Mouse (Mus musculus): ENCODE data around the gene Rcsd1. TPM values are rescaled to one million over a fixed set of nuclear protein-coding genes. Genes with fewer than 3 reads are reported as not detected.

The Rcsd1 gene
- total RNA-seq (2017) = 85.7 to 143 TPM (median 87.9 TPM) in 3 replicates

DNA sequence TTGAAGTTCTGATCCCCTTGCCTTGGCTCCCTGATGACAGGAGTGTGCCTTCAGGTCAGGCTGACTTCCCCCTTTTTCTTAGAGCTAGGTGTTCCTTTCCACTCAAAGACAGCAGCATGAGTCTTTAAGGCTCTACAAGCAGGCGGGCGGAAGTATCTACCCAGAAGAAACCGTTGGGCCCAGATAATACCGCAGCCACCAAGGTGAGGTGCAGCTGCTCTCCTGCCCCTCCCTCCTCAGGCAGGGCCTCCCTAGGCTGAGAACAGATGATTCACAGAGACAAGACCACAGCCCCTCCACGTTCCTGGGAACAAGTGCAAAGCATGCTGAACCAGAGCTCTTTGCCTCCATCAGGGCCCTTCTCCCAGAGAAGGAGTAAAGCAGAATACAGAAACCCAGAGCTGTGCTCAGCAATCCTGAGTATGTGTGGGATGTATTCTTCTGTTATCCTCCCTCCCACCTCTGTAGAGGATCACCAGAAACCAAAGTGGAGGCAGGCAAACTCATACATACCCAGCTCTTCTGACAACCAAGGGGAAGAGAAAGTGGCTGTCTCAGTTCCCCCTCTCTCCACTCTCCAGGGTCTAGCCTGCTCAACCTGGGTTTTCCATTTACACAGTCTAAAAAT lies at the start of gene Rcsd1:
TSS of gene Rcsd1 (minus strand) at position 129 of the 628 bp plus-strand sequence.
- no peak; the same call in 1 of the 2 replicates for ATAC-seq (replicated peaks; ENCODE audit: insufficient number of reproducible peaks, low FRiP score, low TSS enrichment, poor library complexity, severe bottlenecking)

DNA sequence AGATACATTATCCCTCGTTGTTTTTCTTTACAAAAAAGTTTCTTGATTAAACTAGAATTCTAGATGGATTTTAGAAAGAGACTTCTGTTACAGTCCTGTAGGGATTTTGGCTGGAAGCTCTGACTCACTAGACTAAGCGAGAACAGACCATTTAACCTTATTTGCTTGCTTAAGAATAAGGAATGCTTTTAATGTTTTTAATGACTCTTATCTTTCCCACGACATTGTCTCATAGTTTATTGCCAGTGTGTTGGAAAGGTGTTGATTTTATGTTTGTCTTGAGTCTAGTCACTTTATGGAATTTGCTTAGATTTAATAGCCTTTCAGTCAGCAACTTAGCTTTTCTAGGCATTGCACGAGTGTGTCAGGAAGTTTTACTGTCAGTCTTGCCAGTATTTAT lies 45.6 kb upstream of the Rcsd1 start:
- no peak for ATAC-seq (replicated peaks; ENCODE audit: insufficient number of reproducible peaks, low FRiP score, low TSS enrichment, poor library complexity, severe bottlenecking)

DNA sequence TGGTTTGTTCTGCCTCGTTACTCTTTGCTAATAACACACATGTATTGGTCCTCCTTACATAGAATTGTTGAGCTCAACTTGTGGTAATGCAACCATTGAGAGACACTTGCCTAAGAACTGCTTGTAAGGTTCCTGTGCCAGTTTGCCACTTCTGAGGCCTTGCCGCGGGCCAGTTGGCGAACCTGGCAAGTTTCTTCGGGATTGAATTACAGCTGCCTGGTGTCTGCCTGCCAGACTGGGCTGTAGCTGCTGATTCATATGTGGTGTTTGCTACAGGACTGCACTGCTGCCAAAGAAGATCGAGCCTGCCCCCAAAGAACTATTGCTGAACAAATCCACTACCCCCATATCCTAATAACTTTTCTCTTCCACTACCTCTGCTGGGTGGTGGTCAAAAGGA lies 44.6 kb upstream of the Rcsd1 start:
- no peak for ATAC-seq (replicated peaks; ENCODE audit: insufficient number of reproducible peaks, low FRiP score, low TSS enrichment, poor library complexity, severe bottlenecking)

DNA sequence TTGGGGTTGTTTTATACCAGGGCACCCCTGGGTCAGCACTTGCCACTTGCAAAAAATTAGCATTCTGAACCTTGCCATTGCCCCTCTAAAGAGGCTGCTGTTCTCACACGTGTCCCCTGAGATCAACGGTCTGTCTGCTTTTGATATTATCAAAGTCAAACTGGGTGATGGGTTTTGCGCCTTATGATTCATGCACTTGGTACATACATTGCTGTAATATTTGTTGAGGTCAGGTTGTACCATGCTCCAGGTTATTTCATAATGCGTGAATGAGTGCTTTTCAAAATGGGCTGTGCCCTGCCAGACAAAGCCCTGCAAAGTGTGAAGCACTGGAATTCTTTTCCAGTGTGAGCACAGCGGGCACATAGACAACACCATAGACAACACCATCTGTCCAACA lies 42.3 kb upstream of the Rcsd1 start:
- no peak for ATAC-seq (replicated peaks; ENCODE audit: insufficient number of reproducible peaks, low FRiP score, low TSS enrichment, poor library complexity, severe bottlenecking)

DNA sequence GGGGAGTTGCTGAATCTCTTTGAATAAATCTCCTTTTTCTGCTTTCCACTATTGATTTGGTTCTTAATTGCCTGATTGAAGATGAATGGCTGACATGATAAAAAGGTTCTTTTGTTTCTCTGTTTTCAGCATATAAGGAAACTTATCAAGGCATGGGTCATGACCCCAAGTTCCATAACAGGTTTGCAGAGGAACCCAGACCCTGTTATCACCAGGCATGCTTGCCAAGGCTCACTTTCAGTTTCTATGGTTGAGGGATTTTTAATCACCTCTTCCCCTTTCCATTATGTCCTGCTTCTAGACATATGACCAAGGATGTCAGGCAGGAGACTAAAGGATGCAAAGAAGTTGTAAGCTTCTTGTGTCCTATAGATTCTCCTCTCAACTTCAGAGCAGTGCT lies 41.6 kb upstream of the Rcsd1 start:
- no peak for ATAC-seq (replicated peaks; ENCODE audit: insufficient number of reproducible peaks, low FRiP score, low TSS enrichment, poor library complexity, severe bottlenecking)

DNA sequence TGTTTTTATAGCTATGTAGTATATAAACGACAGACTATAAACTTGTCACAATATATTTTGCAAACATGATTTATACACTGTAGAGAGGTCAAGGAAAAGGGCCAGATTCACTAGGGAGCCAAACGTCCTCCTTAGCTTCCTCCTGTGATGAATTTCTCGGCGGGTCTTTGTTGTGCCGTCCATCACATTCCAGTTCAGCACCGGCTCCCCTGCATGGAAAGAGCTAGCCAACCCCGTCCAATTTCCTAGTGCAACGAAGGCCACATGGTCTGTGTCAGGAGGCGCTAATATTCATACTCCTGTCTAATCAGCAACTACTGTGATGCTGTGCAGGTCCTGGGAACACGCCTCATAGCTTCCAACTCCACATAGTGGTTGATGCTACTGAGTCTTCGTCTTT lies 38.5 kb upstream of the Rcsd1 start:
- no peak for ATAC-seq (replicated peaks; ENCODE audit: insufficient number of reproducible peaks, low FRiP score, low TSS enrichment, poor library complexity, severe bottlenecking)

DNA sequence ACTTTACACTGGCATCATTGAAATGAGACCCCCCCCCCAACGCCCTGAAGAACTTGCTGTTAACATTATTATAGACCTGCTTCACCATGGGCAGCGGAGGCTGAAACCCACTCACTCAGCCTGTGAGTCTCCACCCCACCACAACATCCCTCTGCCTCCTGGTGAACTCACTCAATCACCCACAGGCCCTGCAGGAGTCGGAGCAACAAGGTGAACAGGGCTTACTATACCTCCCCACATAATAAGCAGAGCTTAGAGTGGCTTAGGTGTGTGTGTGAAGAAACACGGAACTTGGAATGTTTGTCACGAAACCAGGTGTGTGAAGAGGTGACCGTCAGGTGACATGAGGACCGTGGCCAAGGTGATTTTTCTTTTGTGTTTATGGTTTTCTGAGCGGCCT lies 32.4 kb upstream of the Rcsd1 start:
- no peak for ATAC-seq (replicated peaks; ENCODE audit: insufficient number of reproducible peaks, low FRiP score, low TSS enrichment, poor library complexity, severe bottlenecking)

DNA sequence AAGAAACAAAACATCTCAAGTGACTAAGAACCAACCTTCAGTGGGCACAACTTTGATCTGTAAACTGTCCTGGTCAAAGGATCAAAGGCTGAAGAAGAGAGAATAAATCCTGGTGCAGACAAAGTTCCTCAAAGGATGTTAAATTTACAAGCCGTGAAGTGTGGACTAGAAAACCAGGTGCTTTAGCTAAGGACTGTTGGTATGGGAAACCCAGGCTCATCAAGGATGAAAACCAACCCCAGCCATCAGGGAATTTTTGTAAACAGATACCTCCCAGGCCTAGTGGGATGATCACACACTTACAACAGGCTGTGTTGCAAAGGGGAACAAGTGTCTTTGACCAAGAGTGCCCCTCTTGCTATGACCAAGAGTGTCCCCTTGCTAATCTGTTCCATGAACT lies 29.4 kb upstream of the Rcsd1 start:
- ATAC-seq (replicated peaks; ENCODE audit: insufficient number of reproducible peaks, low FRiP score, low TSS enrichment, poor library complexity, severe bottlenecking) = no peak

DNA sequence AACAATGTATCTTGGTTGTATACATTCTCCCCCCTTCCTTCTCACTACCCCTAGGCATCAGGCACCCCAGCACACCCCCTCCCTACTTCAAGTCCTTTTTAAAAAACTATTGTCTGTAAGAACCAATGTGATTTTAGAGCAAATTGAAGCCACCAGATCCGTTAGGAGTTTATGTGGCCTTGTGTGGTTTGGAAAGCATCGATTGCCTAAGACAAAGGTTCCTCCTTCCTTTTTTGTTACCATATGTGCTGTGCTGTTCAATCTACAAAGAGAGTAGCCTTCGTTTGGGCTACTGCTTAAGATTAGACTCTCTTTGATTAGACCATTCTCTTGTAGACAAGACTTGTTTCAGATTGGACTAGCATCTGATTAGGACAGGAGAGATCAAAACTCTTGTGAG lies 28.3 kb upstream of the Rcsd1 start:
- ATAC-seq (replicated peaks; ENCODE audit: insufficient number of reproducible peaks, low FRiP score, low TSS enrichment, poor library complexity, severe bottlenecking) = no peak

DNA sequence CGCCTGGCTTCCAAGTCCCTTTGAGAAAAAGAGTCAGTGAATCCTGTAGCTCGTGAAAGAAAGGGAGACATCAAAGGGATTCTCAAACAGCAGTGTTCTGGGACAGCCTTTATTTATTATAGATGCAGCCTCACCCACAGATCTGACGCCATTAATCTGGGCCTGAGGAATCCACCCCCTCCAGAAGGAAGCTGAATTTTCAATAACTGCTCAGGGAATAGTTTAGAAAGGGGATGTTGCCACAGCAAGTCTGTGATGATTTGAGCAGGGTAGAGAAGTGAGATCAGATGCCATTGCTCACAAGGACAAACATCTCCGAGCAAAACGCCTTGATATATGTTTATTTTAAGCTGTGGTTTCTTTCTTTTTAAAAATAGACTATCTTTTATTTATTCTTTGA lies 27.9 kb upstream of the Rcsd1 start:
- no peak for ATAC-seq (replicated peaks; ENCODE audit: insufficient number of reproducible peaks, low FRiP score, low TSS enrichment, poor library complexity, severe bottlenecking)

DNA sequence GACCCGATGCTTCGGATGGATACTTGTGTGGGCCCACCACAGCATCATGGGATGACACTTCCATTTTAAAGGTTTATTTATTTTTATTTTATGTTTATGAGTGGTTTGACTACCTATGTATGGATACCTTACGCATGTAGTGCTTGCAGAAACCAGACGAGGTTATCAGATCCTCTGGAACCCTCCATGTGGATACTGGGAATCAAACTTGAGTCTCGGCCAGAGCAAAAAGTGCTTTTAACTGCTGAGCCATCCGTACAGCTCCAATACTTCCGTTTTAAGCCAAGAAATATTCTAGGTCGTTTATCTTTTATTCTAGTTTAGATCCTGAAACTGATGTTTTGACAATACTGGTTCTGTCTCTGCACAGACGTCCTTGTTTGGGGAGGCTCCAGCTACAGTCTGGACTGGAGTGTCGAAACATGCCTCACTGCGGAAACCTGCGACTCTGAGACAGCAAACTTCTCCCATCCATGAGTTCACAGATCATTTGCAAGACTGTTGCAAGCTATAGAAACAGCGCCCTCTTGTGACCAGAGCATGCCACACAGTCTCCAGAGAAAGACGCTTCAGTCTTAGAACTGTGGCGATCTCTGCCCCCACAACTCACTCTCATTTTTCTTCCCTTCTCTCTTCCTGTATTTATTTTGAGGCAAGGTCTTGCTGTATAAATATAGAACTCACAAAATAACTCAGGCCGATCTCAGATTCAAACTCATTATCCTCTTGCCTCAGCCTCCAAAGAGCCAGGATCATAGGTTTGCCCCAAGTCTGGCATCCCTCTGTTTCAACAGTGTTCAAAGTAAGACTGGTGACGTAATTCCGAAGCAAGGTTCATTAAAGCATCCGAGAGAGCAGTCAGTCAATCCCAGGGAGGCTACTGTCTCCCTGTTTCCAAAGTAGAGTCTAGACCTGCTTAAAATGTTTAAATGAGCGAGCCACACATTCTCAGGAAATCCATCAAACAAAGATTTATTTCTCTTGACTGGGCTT lies 26.6 kb upstream of the Rcsd1 start:
- peak; percentile 87 for ATAC-seq (replicated peaks; ENCODE audit: insufficient number of reproducible peaks, low FRiP score, low TSS enrichment, poor library complexity, severe bottlenecking)

DNA sequence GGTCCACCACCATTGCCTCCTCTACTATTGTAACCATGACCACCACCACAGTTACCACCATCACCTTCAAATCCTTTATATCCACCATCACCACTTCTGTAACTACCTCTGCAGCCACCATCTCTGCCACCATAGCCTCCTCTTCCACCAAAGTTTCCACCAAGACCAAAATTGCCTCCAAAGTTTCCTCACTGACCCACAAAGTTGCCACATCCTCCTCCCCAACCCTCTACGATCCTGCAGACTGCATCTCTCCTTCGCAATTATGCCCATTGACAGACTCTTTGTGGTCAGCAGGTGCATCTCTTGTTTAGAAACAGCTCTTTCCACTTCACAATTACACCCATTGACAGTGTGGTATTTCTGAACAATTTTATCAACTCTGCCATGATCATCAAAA lies 25.3 kb upstream of the Rcsd1 start:
- ATAC-seq (replicated peaks; ENCODE audit: insufficient number of reproducible peaks, low FRiP score, low TSS enrichment, poor library complexity, severe bottlenecking) = no peak

DNA sequence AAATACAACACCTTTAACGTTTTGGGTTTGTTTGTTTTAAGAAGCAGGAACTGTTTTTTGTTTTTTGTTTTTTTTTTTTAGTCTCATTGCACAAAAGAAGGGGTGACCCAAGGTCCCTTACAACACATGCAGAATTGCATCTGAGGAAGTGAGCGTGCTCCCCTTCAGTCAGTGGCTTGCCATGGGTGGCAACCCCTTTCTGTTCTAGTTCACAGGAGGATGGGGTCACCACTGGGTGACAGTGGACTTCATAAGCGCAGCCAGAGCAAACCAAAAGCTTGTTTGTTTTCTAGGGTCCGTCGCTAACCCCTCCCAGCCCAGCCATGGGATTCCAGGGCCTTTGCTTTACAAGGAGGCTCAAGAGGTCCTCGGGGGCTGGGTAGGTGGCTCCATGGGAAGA lies 22.0 kb upstream of the Rcsd1 start:
- 0 out of 2 replicates have a peak, but pooled peaks have one; percentile 38 for ATAC-seq (replicated peaks; ENCODE audit: insufficient number of reproducible peaks, low FRiP score, low TSS enrichment, poor library complexity, severe bottlenecking)

DNA sequence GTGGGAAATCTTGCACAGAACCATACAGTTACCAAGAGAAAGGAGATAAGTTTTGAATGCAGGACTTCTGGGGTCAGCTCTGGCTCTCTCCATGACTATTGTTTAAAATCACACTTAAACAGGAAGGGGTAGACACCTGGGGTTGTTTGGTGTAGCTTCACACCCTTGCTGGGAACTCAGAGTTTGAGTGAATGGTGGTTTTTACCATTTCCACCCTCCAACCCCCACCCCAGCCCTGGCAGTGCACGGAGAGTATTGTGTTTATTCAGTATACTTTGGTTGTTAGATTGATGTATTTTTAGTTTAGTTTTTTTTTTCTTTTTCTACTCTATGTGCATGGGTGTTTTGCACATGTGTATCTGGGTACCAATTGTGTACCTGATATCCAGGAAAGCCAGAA lies 20.6 kb upstream of the Rcsd1 start:
- 0 out of 2 replicates have a peak, but pooled peaks have one; percentile 54 for ATAC-seq (replicated peaks; ENCODE audit: insufficient number of reproducible peaks, low FRiP score, low TSS enrichment, poor library complexity, severe bottlenecking)

DNA sequence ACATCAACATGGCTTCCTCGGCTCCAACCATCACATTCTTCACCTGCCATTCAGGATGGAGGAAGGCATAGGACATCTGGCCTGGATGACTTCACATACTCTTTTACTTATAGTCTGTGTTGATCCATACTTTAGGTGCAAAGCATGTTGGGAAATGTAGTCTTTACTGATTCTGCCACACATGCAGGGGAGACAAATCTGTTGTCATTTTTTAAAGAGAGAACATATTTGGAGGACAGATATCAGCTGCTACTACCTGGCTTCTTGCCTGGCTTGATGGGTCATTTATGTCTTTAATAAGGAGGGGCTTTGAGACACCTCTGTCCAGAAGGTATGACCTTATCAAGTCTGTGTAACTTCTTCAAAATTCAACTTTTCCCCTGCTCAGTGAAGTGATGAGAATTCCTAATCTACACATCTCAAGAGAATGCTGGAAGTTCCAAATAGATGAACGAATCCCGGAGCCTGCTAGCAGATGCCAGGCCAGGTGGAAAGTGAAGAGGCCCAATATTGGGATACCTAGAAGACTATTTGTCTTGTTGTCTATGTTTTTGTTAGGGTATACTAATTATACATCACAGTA lies 18.6 kb upstream of the Rcsd1 start:
- ATAC-seq (replicated peaks; ENCODE audit: insufficient number of reproducible peaks, low FRiP score, low TSS enrichment, poor library complexity, severe bottlenecking) = no peak

DNA sequence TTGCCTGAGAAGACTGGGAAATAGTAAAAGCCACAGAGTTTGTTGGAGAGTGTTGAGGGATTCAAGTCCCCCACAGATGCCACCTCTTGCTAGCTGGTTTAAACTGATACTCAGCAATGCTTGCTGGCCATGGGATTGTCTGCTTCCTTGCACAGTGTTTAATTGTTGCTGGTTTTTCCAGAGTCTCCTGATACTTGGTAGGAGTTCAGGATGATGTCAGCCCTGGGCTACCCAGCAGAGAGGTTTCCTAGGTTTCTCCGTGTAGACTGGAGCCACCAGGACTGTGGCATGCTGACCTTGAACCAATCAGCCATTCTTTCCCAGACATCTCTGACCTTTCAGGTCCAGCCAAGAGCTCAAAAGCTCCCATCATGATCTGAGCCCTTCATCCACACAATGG lies 17.4 kb upstream of the Rcsd1 start:
- ATAC-seq (replicated peaks; ENCODE audit: insufficient number of reproducible peaks, low FRiP score, low TSS enrichment, poor library complexity, severe bottlenecking) = no peak

DNA sequence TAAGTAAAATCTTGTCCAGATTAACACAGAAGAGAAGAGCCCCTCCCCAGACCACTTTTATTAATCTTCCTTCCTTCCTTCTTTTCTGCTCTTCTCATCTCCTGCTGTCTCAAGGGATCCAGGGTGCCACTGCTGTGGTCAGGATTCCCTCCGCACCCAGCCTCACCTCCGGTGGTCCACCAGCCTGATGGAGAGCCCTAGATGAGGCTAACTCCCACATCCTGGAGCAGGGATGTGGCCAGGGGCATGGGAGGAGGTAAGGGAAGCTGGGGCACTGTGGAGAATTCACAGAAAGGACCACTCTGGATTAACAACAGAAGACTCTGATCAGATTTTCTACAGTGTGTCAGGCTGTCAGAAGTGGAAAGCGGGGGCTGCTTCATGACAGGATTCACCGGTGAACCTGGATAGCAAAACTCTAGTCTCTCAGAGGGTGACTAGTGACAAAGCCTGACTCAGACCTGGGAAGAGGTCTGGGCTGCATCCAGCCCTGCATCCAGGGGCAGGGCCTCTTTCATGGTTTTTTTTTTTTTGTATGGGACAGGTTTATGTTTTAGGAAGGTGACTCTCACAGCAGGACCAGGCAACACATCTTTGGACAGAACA lies 15.6 kb upstream of the Rcsd1 start:
- ATAC-seq (replicated peaks; ENCODE audit: insufficient number of reproducible peaks, low FRiP score, low TSS enrichment, poor library complexity, severe bottlenecking) = no peak

DNA sequence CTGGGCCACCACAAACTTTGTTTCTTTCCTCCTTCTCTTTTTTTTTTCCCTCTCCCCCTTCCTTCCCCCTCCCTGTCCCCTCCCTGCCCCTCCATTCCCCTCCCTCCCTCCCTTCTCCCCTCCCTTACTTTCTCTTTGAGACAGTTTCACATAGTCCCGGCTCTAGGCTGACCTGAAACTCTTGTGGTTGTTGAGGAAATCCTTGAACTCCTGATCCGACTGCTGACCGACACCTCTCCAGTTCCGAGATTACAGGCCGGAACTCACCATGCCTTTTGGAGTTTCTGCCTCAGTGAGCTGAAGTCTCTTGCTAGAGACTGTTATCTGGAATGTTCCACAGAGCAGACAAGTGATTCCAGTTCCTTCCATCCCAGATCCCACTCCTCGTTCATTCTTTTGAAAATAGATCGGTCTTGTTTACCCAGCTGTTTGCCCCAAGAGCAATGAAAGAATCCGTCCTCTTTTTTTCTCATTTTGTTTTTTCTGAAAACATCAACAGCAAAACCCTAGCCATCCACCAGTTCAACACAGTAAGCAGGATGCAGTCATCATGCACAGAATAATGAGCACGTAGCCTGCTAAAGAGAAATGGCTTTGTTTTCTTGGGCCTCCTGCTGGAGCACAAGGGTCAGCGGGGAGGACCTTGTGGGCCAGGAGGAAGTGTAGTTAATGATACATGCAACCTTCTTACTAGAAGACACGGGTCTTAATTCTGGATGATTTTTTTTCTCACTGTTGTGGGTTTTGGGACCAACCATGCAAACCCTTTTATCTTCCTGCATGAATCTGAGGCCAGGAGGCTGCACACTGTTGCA lies 14.9 kb upstream of the Rcsd1 start:
- no peak for ATAC-seq (replicated peaks; ENCODE audit: insufficient number of reproducible peaks, low FRiP score, low TSS enrichment, poor library complexity, severe bottlenecking)
